Mouse (Mus musculus) liver, adult (tissue): ENCODE data around the gene Cfap221.

Source experiments
- GATA4 ChIP-seq: IDR thresholded peaks from 2 replicates; pipeline ENCODE4 v1.6.1; 2014; ENCODE audit warnings: mild to moderate bottlenecking, low read length; ENCODE audit not compliant: insufficient replicate concordance

Cfap221 gene

GRCm38 (mm10) chr1:119996798-119997581, at the start of gene Cfap221:
Gene Cfap221 (minus strand): TSS chr1:119997234.
- TF ChIP-seq GATA4, result no peak

- TF ChIP-seq GATA4, result no peak
Observed at GRCm38 (mm10) chr1:120044584-120044983, 47.5 kb upstream of the Cfap221 start.

GRCm38 (mm10) chr1:120042421-120042820, 45.4 kb upstream of the Cfap221 start:
- no peak for TF ChIP-seq GATA4

GRCm38 (mm10) chr1:120038594-120038993, 41.6 kb upstream of the Cfap221 start:
- TF ChIP-seq GATA4, result no peak

- no peak for TF ChIP-seq GATA4
Observed at GRCm38 (mm10) chr1:120037021-120037683, 40.1 kb upstream of the Cfap221 start.

GRCm38 (mm10) chr1:120035456-120036034, 38.5 kb upstream of the Cfap221 start:
- TF ChIP-seq GATA4, result no peak

GRCm38 (mm10) chr1:120034793-120035192, 37.8 kb upstream of the Cfap221 start:
- TF ChIP-seq GATA4, result no peak

- no peak for TF ChIP-seq GATA4
Observed at GRCm38 (mm10) chr1:120033469-120033854, 36.4 kb upstream of the Cfap221 start.

- TF ChIP-seq GATA4, result no peak
Observed at GRCm38 (mm10) chr1:120032804-120033468, 35.9 kb upstream of the Cfap221 start.

- TF ChIP-seq GATA4, result no peak
Observed at GRCm38 (mm10) chr1:120030474-120030873, 33.4 kb upstream of the Cfap221 start.

GRCm38 (mm10) chr1:120027693-120028092, 30.7 kb upstream of the Cfap221 start:
- TF ChIP-seq GATA4, result no peak

GRCm38 (mm10) chr1:120025050-120025439, 28.0 kb upstream of the Cfap221 start:
- no peak for TF ChIP-seq GATA4

- no peak for TF ChIP-seq GATA4
Observed at GRCm38 (mm10) chr1:120024331-120025049, 27.5 kb upstream of the Cfap221 start.

GRCm38 (mm10) chr1:120021951-120022350, 24.9 kb upstream of the Cfap221 start:
- no peak for TF ChIP-seq GATA4

GRCm38 (mm10) chr1:120020322-120020897, 23.4 kb upstream of the Cfap221 start:
- TF ChIP-seq GATA4, result no peak

GRCm38 (mm10) chr1:120019428-120019827, 22.4 kb upstream of the Cfap221 start:
- TF ChIP-seq GATA4, result no peak
